Mouse (Mus musculus): Measurements from ENCODE around the gene Kcnd3. TPM values are rescaled to one million over a fixed set of nuclear protein-coding genes. Genes with fewer than 3 reads are reported as not detected.
A peak's percentile ranks its signal among the peaks of the same experiment; 100 is the strongest.

Kcnd3 gene
- total RNA-seq, 2 experiments from 2014 or later, result 0.05 to 0.14 TPM

- no peak for DNase-seq (ENCODE audit: low spot score)
Measured at GRCm38 (mm10) chr3:105648889-105649567, 196.9 kb downstream of the Kcnd3 start.

DNA sequence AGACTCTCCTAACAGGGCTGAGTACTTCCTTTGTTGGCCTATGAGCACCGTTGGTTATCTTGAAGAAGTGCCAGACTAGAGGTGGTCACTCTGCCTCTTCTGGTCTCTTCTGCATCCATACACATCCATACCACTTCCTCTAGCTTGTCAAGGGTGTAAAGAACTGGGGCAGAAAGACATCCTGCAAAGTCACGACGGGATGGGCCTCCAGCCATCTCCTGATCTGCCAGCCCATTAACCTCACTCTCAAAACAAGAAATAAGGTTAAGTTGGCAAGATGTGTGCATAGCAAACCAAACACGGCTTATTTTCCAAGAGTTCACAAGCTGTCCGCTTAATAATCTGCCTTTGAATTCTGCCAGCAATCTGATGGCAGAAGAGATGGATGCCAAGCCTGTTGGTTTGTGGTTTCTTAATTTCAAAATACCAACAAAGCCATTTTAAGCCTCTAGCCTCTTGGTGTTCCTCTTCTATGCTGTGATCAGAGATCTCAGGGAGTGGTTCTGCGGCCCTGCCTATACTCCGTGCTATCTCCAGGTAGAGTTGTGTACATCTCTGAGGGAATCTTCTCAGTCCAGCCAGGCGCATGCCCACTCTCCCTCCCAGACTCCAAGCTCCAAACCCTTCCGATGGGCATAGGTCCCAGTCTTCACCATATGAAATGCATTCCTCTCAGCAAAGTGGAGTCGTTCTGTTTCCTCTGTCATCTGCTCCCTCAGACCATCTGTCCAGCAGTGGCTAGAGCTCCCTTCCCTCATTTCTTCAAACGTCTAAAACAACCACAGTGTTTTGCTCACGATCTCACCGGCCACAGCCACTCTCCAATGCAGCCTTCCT is 201.6 kb downstream of the Kcnd3 start:
- no peak for DNase-seq (ENCODE audit: low spot score)

DNA sequence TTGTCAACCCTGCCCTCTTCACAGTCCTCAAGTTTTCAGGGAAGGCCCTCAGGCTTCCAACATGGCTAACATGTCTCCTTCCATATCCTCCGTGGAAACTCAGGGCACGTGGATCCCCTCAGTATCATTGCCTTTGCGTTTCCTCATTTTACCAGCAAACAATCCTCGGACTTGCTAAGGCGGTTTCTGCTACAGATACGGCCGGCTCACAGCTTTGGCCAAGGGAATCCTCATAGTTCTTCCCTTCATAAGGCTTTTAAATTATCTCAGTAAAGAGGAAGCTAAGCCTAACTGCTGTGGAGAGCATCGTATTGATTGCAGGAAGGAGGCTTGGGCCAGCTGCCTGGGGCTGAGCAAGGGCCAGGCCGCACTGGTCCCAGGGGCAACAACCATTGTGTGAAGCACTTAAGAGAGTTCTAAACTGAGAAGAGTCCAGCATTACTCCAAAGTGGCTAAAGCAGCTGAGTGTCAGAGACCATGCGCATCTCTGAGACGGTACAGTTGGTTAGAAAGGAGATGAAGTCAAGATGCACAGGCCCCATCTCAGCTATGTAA is 203.0 kb downstream of the Kcnd3 start:
- peak; percentile 18 for DNase-seq (ENCODE audit: low spot score)

DNA sequence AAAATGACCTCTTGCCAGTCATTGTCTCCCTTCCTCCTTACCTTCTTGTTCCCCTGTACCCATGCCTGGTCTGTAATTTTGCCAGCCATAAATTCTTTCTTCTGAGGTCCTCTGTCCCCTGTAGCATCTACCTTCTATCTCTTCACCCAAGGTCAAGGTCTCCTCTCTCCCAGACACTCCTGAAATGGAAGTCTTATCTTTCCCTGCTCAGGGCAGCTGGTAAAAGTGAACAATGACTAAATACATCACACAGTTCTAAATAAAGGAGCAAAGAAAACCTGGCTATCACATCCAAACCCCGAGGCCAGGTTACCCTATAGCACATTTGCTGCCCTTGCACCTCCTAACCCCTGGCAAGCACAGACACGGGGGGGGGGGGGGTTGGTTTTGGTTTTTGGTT is 208.4 kb downstream of the Kcnd3 start:
- DNase-seq (ENCODE audit: low spot score), result no peak

- no peak for DNase-seq (ENCODE audit: low spot score)
Measured at GRCm38 (mm10) chr3:105663043-105663442, 210.9 kb downstream of the Kcnd3 start.

DNA sequence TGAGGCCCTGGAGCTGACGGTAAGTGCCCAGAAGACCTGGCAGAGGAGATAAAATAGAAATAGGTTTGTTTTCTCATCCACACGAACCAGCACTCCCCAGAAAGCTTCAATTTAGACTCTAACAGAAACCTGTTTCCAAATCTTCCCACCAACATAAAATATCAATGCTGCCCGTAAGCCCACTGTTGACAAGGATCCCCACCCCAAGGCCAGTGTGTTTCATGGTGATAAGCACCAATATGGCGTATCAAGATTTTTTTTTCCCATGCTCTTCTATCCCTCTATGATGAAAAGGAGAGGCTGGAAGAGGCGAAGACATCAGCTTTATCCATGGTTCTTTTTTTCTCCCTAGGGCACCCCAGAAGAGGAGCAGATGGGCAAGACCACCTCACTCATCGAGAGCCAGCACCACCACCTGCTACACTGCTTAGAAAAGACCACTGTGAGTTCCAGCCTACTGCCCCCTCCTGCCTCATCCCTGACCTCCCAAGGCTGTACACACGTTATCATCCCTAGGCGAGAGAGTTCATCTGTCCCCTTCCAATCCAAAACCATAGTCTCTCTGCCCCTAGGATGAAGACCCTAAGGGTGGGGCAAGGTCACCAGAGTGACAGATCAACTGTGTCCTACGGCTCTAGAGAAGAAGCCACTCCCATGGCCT is 213.1 kb downstream of the Kcnd3 start:
- no peak for DNase-seq (ENCODE audit: low spot score)

- DNase-seq (ENCODE audit: low spot score), result no peak
Measured at GRCm38 (mm10) chr3:105666996-105667523, 214.9 kb downstream of the Kcnd3 start.

GRCm38 (mm10) chr3:105668161-105668560 is 216.0 kb downstream of the Kcnd3 start:
- DNase-seq (ENCODE audit: low spot score), result no peak

DNA sequence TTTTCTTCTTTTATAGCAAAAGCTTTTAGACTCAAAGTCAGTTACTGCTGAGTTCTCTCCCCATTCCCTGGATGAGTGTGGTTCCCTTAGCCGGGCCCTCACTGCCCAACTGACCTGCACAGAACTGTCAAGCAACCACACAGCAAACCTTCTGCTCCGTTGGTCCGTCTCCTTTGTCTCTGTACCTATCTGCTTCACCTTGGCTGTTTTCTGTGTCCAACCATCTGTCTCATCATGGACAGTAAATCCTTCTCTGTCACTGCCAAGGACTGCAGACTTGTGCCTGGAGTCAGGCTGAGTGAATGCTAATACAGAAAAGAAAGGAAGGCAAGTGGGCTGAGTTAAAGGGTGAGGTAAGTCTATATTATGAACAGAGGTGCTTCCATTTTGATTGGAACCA is 217.6 kb downstream of the Kcnd3 start:
- DNase-seq (ENCODE audit: low spot score), result no peak

DNA sequence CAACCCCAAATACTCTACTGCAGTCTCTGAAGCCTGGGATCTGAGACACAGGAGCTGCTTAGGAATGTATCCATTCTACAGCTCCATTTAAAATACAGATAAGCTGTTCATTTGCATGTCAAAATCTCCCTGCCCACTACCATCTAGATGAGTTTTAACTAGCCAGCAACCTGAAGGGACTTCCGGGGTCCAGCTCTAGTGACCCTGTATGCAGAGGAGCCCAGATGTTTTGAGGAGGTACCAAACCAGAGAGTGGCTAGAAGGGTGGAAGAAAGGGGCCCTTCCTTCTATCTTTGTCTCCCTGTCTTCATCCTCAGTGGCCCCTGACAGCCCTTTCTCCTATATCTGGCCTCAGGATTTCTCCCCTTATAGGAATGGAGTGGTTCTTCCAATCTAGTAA is 218.7 kb downstream of the Kcnd3 start:
- DNase-seq (ENCODE audit: low spot score), result no peak

DNA sequence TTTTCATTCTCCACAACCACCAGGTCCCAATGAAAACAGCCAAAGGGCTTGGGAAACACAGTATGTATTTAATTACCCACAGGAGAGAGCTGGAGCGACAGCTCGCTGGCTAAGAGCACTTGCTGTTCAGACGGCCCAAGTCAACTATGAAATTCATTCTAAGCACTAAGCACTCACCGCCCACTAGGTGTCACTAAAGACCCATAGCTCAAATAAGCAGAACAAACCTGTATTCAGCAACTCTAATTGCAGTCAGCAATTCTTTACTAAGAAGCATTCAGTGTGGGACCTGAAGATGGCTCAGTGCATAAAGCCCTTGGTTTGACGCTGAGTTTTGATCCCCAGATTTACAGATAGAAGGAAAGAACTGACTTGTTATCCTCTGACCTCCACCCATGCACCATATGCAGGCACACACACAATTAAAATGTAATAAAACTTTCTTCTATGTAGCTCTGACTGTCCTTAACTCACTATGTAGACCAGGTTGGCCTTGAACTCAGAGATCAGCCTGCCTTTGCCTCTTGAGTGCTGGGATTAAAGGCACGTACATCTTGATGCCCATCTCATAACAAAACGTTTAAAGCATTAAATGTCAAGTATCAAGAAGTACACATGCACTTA is 222.6 kb downstream of the Kcnd3 start:
- peak; percentile 82 for DNase-seq (ENCODE audit: low spot score)

GRCm38 (mm10) chr3:105675932-105676331 is 223.8 kb downstream of the Kcnd3 start:
- no peak for DNase-seq (ENCODE audit: low spot score)

DNA sequence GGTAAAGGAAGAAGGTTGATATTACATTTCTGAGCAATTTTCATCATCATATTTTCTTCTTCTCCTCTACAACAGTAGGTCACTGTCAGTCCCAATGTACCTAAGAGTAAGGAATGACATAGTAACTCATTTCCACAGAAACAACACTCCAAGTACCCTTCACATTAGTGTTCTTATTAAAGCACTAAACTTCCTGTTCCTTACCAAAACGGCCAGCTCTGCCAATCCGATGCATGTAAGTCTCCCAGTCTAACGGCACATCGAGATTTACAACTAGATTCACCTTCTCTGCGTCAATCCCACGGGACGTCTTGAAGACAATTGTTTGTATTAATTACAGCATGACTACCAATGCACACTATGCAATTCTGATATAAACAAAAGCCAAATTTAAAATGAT is 228.2 kb downstream of the Kcnd3 start:
- DNase-seq (ENCODE audit: low spot score), result no peak

GRCm38 (mm10) chr3:105686394-105687323 is 234.5 kb downstream of the Kcnd3 start:
- peak; percentile 30 for DNase-seq (ENCODE audit: low spot score)

- peak; percentile 98 for DNase-seq (ENCODE audit: low spot score)
Measured at GRCm38 (mm10) chr3:105687324-105688060, 235.4 kb downstream of the Kcnd3 start, which contains the start of gene Ddx20. TSS of gene Ddx20 (minus strand) at chr3:105687574.

DNA sequence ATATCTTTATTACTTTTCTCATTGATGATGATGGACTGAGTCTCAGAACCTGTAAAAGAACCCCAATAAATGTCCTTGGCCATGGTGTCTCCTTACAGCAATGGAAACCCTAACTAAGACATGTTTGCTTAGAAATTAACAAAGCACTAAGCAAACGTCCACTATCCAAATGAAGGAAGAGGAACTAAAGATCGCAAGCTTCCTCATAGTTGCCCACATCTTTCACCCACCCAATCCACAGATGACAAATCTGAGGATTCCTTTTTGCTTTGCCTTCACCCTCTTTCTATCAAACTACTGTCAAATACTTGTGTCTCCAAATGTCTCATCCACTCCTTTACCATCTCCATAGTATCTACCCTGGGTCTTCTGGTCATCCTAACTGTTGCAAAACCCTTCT is 236.4 kb downstream of the Kcnd3 start:
- DNase-seq (ENCODE audit: low spot score), result no peak

- no peak for DNase-seq (ENCODE audit: low spot score)
Measured at GRCm38 (mm10) chr3:105693327-105694080, 241.4 kb downstream of the Kcnd3 start.

Data from gastrocnemius, adult 18-20 months (tissue).